Mouse (Mus musculus) midbrain, embryonic 14.5 days (tissue): ENCODE results near the gene Zbtb45. TPM values are rescaled to one million over a fixed set of nuclear protein-coding genes. Genes with fewer than 3 reads are reported as not detected.

Experiments used
- ATAC-seq: fragments of 200-750 bp; cut with Nextera tagmentation; 2 replicates; pipeline ENCODE4 v1.8.0; 2017; ENCODE audit warnings: moderate number of reproducible peaks, moderate library complexity; ENCODE audit not compliant: low FRiP score, low TSS enrichment
- DNase-seq: peaks from one replicate; pipeline ENCODE4 v3.0.0-alpha.2; 2015
- H3K27ac ChIP-seq: fragments of 300-500 bp; sonication (generic); replicated peaks from 2 replicates; pipeline ENCODE4 v1.5.1; 2014; ENCODE audit warnings: mild to moderate bottlenecking, low read depth, low read length, moderate library complexity
- H3K27me3 ChIP-seq: fragments of 300-500 bp; sonication (generic); 2 replicates; pipeline ENCODE4 v1.6.1; 2014; ENCODE audit warnings: low read length, control low read depth, mixed read lengths; ENCODE audit not compliant: control insufficient read depth, insufficient read depth
- H3K36me3 ChIP-seq: fragments of 300-500 bp; sonication (generic); 2 replicates; pipeline ENCODE4 v1.6.1; 2014; ENCODE audit warnings: low read length, control low read depth; ENCODE audit not compliant: control insufficient read depth, insufficient read depth
- H3K4me1 ChIP-seq: fragments of 300-500 bp; sonication (generic); 2 replicates; pipeline ENCODE4 v1.6.1; 2014; ENCODE audit warnings: mild to moderate bottlenecking, antibody characterized with exemption, low read length, control low read depth; ENCODE audit not compliant: control insufficient read depth, insufficient read depth
- H3K4me2 ChIP-seq: fragments of 300-500 bp; sonication (generic); 2 replicates; pipeline ENCODE4 v1.6.1; 2014; ENCODE audit warnings: mild to moderate bottlenecking, low read length, moderate library complexity
- H3K4me3 ChIP-seq: fragments of 300-500 bp; sonication (generic); replicated peaks from 2 replicates; pipeline ENCODE4 v1.5.1; 2014; ENCODE audit warnings: low read depth, low read length
- H3K9ac ChIP-seq: fragments of 300-500 bp; sonication (generic); replicated peaks from 2 replicates; pipeline ENCODE4 v1.6.1; 2014; ENCODE audit warnings: mild to moderate bottlenecking, low read length, moderate library complexity
- H3K9me3 ChIP-seq: fragments of 300-500 bp; sonication (generic); 2 replicates; pipeline ENCODE4 v1.6.1; 2016; ENCODE audit warnings: low read length, control low read depth, mixed read lengths; ENCODE audit not compliant: control insufficient read depth
- WGBS: fragments of 180-500 bp; shearing (Covaris S2); extraction: QIAGEN DNeasy Blood & Tissue Kit; methylation state at CpG from one replicate; pipeline ENCODE4 v1.1.7; 2014; 5-methylcytosine and 5-hydroxymethylcytosine counted together
- polyA plus RNA-seq: library from polyadenylated mRNA; unstranded; fragments of >200 nt; fragmentation: Nextera tagmentation; extraction: Ambion mirVana; gene quantifications from 2 replicates; pipeline ENCODE4 v1.2.1, GENCODE M21; 2014

Zbtb45 gene
- polyA plus RNA-seq, 1 experiment from 2014 or later = 42.5 TPM

DNA sequence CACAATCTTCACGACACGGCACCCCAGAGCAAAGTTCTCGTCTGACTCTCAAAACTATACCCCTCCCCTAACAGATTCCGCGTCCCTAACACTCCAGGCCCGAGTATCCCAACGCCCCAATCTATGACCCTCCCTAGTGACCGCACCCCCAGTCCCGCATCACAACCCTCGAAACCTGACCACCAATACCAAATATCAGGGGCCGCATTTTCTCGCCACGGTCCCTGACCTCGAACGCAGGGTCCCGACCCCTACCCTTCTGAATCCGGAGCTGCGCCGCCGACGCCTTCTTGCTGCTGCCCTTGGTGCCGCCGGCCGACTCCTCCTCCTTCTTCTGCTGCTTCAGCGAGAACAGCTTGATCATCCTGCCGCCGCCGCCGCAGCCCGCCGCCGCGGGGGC, 27.5 kb upstream of the Zbtb45 start:
- DNase-seq (no peak), ATAC-seq (peak; percentile 2; the same call in 1 of the 2 replicates)
- H3K4me3 ChIP-seq = peak overlapping the region; percentile 73
- H3K27me3 ChIP-seq = peaks cover 7% of the 10 kb centered on the region; the same call in 1 of the 2 replicates
- peaks cover 30% of the 10 kb centered on the region for H3K4me1 ChIP-seq
- H3K27ac ChIP-seq = peak overlapping the region; percentile 100
- peak overlapping the region; percentile 90 for H3K4me2 ChIP-seq
- H3K9me3 ChIP-seq = no peaks in the 10 kb centered on the region
- peaks cover 29% of the 10 kb centered on the region for H3K36me3 ChIP-seq
- H3K9ac ChIP-seq = peak overlapping the region; percentile 95
- under 1% methylated on average over 31 of the region's 33 CpGs for WGBS

DNA sequence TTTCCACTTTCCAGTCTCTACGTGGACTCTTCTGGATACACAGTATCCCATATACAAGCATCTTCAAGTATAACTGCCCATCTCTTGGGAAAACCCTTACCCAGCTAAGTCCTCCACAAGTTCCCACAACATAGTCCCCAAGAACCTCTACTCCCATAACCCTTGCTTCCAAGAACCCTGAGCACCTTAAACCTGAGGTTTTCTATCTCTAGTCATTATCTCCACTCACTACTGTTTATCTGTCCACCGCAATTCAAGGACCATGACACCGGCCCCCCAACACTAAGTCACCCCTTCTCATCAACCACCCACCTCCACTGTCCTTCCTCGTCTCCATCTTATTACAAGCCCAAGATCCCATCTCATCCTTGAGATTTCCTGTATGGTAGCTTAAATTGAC, 27.0 kb upstream of the Zbtb45 start:
- whole genome bisulfite sequencing = 54% methylated on average over 4 of the region's 4 CpGs
- no peak for ATAC-seq
- H3K4me2 ChIP-seq = peak overlapping the region; percentile 90
- no peaks in the 10 kb centered on the region for H3K9me3 ChIP-seq
- 0 out of 2 replicates have a peak, but pooled peaks cover 1% of the 10 kb centered on the region for H3K27me3 ChIP-seq
- no peak for DNase-seq
- H3K36me3 ChIP-seq = peaks cover 34% of the 10 kb centered on the region
- peak overlapping the region; percentile 73 for H3K4me3 ChIP-seq
- no peak overlapping the region; the same call in 1 of the 2 replicates for H3K27ac ChIP-seq
- peak overlapping the region; percentile 95 for H3K9ac ChIP-seq
- peaks cover 30% of the 10 kb centered on the region for H3K4me1 ChIP-seq

DNA sequence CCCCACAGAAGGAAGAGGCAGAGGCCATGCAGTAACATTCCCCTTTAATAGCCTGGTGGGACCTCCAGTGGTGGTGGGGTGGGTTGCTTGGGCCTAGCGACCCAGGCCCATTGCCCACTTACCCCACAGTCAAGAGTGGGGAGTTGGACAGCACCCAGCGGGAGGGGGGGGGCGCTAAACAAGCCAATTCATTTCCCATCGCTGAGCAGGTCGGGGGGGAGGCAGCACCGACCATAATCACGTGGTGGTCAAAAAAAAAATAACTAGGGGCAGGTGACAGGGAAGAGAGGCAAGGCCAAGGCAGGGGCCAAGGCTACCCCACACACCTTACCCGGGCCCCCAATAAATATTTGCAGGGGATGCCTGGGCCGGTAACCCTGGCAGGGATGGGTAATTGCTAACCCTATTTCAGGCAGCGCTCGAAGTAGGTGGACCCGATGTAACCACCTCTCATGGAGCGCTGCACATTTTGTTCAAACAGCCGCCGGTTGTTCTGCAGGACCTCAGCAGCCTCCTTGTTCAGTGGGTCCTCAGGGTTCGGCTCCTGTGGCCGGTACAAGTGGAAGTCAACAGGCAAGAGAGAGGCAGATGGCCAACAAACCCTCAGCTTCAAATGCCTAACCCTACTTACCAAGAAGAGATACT, 25.5 kb upstream of the Zbtb45 start:
- H3K36me3 ChIP-seq = peaks cover 48% of the 10 kb centered on the region
- WGBS = 85% methylated on average over 17 of the region's 17 CpGs
- H3K27me3 ChIP-seq = no peaks in the 10 kb centered on the region
- no peak for DNase-seq
- no peak overlapping the region; the same call in 1 of the 2 replicates for H3K9ac ChIP-seq
- ATAC-seq = no peak
- peaks cover 30% of the 10 kb centered on the region for H3K4me1 ChIP-seq
- peak overlapping the region; percentile 94; the same call in 1 of the 2 replicates for H3K27ac ChIP-seq
- peak overlapping the region; percentile 93 for H3K4me2 ChIP-seq
- no peak overlapping the region for H3K4me3 ChIP-seq
- H3K9me3 ChIP-seq = no peaks in the 10 kb centered on the region

DNA sequence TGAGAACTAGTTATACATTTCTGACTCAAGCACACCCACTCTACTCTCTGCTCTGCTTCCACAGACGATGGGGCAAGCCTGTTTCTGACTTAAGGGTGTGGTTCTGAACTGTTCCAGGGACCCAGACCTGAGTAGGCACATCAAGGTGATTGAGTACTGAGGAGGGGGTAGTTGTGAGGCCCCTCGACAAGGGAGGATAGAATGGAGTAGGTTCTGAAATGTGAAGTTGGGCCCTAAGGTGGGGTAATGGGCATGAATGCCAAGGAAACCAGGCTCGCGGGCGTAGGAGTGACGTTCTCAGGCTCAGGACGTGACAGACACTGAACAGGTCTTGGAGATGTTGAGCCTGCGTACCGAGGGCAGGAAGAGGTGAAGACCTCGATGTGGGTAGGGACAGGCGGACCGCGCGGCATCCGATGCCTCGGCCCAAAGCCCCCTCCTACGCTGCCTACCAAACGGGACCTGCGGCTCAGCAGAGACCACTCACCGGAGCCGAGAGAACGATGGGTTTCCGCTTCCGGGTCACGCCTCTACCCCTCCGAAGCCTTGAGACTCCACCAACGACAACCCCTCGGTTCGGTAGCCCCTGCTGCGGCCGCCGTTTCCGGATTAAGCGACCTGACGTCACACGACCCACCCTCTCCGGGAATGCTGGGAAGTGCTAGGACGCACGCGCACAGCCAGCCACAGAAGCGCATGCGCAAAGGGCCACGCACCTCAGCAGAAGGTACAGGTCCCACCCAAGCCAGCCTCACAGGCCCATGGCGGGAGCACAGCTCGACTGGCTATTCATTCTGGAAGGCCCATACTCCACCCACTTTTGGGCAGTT, 24.5 kb upstream of the Zbtb45 start, which contains the start of gene Chmp2a:
Gene Chmp2a (minus strand): TSS at position 660 of the 830 bp plus-strand sequence.
- WGBS = under 1% methylated on average over 45 of the region's 45 CpGs
- Histone ChIP-seq H3K4me1 (peaks cover 30% of the 10 kb centered on the region), H3K27ac (peak within 1 kb of the TSS; percentile 94), H3K4me2 (peak within 1 kb of the TSS; percentile 93), H3K9me3 (no peaks in the 10 kb centered on the region), H3K36me3 (peaks cover 58% of the 10 kb centered on the region), H3K4me3 (peak within 1 kb of the TSS; percentile 53), H3K27me3 (no peaks in the 10 kb centered on the region), H3K9ac (peak within 1 kb of the TSS; percentile 79)
- ATAC-seq = peak; percentile 83
- peak; percentile 99 for DNase-seq

DNA sequence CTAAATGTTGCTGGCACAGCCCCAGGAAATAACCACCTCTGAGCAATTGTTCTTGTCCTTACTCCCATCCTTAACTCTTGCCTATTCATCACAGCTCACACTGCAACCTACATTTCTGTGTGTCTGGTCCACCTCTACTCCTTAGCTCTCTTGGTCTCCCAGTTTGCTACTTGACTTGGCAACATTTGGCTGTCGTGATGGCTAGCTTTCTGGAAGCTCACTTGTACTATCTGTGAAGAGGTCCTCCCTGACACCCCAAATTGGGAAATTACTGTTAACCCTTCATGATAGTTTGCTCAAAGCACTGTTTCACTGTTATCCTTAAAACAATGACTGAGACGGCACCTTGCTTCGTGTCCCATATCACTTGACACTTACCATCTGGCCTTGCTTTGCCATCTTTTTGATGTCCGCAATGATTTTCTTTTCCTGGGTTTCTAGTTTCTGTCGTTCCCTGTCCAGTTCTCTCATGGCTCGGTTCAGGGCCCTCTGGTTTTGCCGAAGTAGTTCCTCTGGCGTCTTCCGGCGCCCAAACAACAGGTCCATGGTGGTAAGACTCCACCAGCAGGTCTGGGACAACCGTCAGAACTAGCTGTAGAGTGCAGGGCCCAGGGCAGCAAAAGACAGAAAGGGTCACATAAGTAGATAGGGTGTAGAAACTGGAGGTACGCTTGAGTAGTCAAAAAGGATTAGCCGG, 23.8 kb upstream of the Zbtb45 start:
- WGBS = 50% methylated on average over 13 of the region's 13 CpGs
- no peak for ATAC-seq
- H3K4me2 ChIP-seq = peak overlapping the region; percentile 93
- DNase-seq = no peak
- peaks cover 65% of the 10 kb centered on the region for H3K36me3 ChIP-seq
- no peaks in the 10 kb centered on the region for H3K9me3 ChIP-seq
- peaks cover 24% of the 10 kb centered on the region for H3K4me1 ChIP-seq
- peak overlapping the region; percentile 79 for H3K9ac ChIP-seq
- no peaks in the 10 kb centered on the region for H3K27me3 ChIP-seq
- peak overlapping the region; percentile 94 for H3K27ac ChIP-seq
- H3K4me3 ChIP-seq = peak overlapping the region; percentile 53

DNA sequence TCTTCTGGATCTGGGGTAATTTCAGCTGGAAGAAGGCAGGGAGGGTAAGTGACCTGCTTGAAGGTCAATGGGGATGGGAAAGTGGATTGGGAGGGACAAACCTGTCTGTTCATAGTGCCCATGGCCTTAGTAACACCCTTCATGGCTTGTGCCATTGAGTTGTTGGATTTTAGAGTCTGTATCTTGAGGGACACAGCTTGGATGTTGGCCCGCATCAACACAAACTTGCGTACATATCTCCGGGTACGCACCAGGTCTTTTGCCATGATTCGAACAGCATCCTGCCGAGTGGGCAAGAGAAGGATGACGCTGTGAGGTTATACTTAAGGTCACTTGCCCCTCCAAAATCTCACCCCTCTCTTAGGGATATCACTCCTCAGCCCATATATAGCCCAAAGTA, 22.7 kb upstream of the Zbtb45 start:
- H3K4me3 ChIP-seq = no peak overlapping the region
- DNase-seq = no peak
- no peak for ATAC-seq
- H3K4me1 ChIP-seq = peaks cover 23% of the 10 kb centered on the region
- H3K9ac ChIP-seq = no peak overlapping the region
- no peak overlapping the region for H3K4me2 ChIP-seq
- H3K9me3 ChIP-seq = no peaks in the 10 kb centered on the region
- 94% methylated on average over 7 of the region's 7 CpGs for WGBS
- no peak overlapping the region for H3K27ac ChIP-seq
- peaks cover 76% of the 10 kb centered on the region for H3K36me3 ChIP-seq
- H3K27me3 ChIP-seq = no peaks in the 10 kb centered on the region

DNA sequence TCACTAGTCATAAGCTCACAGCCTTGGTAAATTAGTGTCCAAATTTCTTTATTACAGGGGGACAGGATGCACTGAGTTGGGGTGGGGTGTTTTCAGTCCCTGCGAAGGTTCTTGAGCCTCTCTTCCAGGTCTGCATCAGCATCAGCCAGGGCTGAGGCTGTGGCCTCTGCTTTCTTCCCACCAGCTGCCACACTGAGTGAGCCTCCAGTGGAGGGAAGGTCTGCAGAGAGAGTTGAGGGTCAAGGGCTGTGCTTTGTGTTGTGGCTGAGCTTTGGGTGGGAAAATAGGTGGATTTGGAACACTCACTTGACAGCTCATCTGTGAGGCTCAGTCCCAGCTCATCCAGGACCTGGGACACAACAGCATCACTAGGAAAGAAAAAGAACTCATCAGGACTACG, 22.1 kb upstream of the Zbtb45 start:
- Histone ChIP-seq H3K9ac (no peak overlapping the region), H3K4me3 (no peak overlapping the region), H3K9me3 (no peaks in the 10 kb centered on the region), H3K27me3 (no peaks in the 10 kb centered on the region), H3K4me2 (no peak overlapping the region), H3K36me3 (peaks cover 82% of the 10 kb centered on the region), H3K27ac (no peak overlapping the region), H3K4me1 (peaks cover 22% of the 10 kb centered on the region)
- ATAC-seq (no peak), DNase-seq (no peak)
- 84% methylated on average over 2 of the region's 2 CpGs for WGBS

DNA sequence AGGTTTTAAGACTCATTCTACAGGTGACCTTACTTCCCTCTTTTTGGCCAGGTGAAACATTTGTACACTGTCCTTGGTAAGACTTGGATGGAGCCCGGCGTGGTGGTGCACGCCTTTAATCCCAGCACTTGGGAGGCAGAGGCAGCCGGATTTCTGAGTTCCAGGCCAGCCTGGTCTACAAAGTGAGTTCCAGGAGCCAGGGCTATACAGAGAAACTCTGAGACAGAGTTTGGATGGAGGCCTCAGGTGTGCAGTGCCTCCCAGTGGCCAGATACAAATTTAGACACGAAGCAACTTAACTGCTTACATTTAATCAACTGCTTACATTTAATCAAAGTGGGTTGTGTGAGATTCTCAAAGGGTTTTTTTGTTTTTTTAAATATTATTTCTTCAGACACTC, 21.2 kb upstream of the Zbtb45 start:
- Histone ChIP-seq H3K4me2 (no peak overlapping the region), H3K27ac (no peak overlapping the region), H3K9me3 (no peaks in the 10 kb centered on the region), H3K9ac (no peak overlapping the region), H3K36me3 (peaks cover 85% of the 10 kb centered on the region), H3K4me1 (peaks cover 23% of the 10 kb centered on the region), H3K4me3 (no peak overlapping the region), H3K27me3 (no peaks in the 10 kb centered on the region)
- peak; percentile 52 for DNase-seq
- no peak for ATAC-seq
- 71% methylated on average over 5 of the region's 5 CpGs for WGBS
